Mouse (Mus musculus) megakaryocyte, adult 5-6 weeks (primary cell): ENCODE results near the gene Hcfc1r1. TPM values are rescaled to one million over a fixed set of nuclear protein-coding genes. Genes with fewer than 3 reads are reported as not detected.
A peak's percentile ranks its signal among the peaks of the same experiment; 100 is the strongest.

Experiments
- ATAC-seq: 2 replicates; pipeline ENCODE4 v1.8.0; 2016; ENCODE audit warnings: mild to moderate bottlenecking, inconsistent platforms; ENCODE audit not compliant: poor library complexity, severe bottlenecking
- total RNA-seq, 2 experiments: library from RNA; stranded (forward) in 1 of 2; stranded (reverse) in 1 of 2; fragments of 153-499, 151-499 nt in 1 of 2; fragments of 221-1000, 200-1000 nt in 1 of 2; gene quantifications; 2 replicates each; pipeline versions ENCODE4 v1.2.3 to v1.2.4; 2015 to 2017

The Hcfc1r1 gene
- total RNA-seq (2015) (67.4 and 97.1 TPM in 2 replicates), total RNA-seq (2017) (38.1 and 52.4 TPM in 2 replicates)

DNA sequence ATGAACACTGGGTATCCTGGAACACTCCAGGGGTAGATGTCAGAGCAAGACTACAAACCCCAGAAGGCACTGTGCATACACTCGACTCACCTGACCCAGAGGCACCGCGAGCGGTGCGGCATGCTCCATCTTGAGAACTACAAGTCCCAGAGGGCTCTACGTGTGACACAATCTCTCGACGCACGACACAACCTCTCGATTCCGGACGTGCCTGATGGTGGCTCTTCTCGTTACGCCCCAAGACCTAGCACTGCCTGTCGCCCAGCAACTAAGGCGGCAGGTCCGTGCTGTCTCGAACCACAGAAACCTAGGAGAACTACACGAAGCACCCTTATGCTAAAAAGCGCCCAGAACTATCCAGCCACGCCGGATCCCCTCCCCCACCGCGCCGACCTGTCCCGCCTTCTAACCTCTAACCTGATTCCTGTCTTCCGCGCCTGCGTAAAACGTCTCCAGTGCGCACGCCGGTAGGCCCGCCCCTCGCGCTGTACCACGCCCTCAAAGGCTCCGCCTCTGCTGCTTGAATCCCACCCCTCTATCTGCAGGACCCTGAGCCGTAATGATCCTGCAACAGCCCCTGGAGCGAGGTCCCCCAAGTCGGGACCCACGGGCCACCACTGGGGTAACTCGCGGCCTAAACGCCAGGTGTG lies at the start of gene Hcfc1r1, which contains the start of gene Thoc6:
Gene Hcfc1r1 (plus strand): TSS at position 173 of the 650 bp plus-strand sequence.
Gene Thoc6 (minus strand): TSS at position 459 of the 650 bp plus-strand sequence.
- ATAC-seq = peak; percentile 84

DNA sequence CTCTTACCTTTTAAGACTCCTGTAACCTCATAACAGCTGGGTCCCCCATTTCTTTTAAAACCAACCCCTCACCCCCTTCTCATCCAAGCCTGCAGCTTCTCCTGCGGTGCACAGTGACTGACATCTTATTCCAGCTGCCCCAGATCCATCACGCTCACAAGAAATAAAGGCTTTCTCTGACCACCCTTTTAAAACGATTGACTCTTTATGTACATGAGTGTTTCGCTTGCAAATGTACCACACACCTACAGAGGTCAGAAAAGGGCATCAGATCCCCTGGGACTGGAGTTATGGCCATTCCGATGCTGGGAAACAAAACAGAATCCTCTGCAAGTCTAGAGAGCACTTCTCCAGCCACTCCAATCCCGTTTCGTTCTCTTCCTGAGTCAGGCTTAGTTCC lies 45.6 kb upstream of the Hcfc1r1 start:
- no peak for ATAC-seq

DNA sequence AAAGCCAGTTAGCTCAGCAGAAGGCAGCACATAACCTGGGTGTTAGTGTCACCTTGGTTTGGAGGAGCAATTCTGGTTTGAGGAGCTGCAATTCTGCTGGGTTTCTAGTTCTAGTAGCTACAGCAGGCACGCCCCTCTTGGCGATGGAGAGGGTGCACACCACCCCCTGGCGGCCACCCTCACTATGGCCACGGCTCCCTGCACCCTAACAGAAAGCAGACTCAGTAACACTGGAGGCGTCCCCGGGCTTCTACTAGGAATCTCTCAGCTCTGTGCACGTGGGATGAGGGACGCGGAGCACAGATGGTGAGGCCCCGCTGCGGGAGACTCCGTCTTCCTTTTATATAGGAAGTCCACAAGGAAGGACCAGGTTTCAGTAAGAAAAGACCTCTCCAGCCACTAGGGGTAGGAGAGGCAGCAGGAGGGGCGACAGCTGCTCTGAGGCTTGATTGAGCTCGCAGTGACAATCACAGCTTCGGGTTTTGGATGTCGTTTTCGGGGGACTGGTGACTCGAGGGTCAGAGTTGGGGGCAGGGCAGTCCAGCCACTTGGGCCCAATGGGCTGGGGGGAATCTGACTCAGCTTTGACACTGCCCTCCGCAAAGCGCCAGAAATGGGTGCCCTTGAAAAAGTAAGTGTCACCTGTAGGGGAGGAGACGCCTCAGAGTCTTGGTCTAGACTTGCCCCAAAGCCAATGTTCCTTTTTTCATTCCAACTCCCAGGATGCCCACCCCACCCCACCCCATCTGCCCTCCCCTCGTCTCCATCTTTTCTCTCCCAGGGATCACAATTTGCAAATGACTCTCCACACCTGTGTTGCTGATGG lies 43.0 kb upstream of the Hcfc1r1 start:
- peak; percentile 87 for ATAC-seq

DNA sequence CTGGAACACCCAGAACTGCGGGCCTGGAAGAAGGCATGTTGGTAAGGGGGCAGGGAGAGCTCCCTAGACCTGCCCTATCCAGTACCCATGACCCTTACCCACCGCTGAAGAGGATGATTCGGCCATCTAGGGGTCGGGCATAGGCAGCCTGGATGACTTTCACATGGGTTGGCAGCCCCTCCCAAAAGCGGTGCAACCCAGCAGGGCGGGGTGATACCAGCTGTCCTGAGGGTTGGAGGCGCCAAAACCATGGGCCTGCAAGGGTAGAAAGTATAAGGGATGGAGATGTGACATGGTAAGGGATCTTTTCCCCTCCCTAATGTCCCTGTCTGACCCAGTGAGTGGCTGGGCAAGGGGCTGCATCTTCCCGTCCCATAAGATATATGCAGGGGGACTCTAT lies 42.2 kb upstream of the Hcfc1r1 start:
- ATAC-seq = no peak

DNA sequence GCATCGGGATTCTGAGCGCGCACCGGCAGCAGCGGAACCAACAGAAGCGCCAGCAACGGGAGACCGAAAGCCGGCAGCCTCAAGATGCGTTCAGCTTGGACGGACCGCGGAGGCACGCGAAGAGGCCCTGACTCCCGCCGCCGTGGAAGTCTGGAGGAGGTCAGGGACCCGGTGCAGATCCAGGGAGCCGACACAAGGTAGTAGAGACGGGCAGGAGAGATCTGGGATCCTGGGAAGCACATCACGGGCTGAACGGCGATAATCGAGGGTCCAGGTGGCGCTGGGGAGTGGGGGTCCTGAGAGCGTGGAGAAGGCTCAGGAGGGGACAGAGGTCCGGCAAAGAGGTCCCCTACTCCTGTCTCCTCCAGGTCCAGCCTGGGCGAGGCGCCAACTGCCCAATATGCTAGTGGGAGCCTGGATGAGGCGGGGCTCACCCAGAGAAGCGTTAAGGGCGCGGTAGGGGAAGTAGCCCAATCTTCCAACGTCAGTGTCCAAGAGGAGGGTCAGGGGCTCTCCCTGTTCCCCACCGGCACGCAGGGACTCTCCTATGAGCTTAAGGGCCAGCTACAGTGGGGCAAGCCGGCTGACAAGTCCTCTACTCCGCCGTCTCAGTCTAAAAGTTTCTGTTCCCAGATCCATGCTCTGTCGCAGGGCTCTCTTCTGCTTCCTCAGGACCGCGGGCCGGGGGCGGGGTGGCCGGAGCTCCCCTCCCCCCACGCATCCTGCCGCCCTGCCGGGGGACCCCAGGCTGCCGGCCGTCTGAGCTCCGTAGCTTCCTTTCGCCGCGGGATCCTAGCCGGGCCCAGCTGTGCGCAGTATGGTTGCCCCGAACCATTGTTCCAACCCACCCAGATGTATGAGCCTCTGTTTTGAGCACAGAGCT lies 28.5 kb upstream of the Hcfc1r1 start, which contains the start of gene Mmp25:
Gene Mmp25 (minus strand): TSS at position 665 of the 883 bp plus-strand sequence.
- peak; percentile 93 for ATAC-seq

DNA sequence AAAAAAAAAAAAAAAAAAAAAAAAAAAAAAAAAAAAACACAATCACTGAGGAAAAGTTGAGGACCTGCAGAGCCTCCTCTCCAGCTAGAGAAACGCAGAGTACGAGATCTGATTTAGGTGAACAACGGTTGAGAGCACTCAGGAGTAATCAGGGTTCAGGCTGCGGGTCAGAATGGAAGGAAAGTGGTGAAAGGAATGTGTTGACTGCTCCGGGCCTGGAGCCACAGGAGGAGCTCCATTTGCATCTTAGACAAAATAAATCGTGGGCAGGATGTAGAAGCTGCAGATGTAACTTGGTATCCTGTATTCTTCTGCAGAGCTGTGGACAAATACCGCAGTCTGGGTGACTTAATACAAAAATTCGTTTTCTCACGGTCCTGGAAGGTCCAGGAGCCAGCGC lies 27.5 kb upstream of the Hcfc1r1 start:
- no peak for ATAC-seq

DNA sequence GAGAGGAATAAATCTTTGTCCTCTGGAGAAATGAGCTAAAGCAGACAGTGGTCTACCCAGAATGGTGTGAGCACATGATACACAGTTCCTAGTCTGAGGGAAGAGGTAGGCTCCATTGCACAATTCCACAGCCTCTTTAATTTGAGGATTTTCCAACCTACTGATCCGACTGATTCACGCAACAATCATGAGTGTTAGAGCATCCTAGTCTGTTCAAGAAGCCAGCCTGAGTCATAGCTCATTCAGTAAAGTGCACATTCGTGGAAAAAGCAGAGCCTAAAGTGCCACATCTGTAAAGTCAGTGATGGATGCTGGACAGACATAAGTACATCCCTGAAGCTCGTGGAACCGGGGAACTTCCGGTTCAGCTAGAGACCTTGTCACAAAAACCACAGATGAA lies 22.0 kb upstream of the Hcfc1r1 start:
- ATAC-seq = no peak

DNA sequence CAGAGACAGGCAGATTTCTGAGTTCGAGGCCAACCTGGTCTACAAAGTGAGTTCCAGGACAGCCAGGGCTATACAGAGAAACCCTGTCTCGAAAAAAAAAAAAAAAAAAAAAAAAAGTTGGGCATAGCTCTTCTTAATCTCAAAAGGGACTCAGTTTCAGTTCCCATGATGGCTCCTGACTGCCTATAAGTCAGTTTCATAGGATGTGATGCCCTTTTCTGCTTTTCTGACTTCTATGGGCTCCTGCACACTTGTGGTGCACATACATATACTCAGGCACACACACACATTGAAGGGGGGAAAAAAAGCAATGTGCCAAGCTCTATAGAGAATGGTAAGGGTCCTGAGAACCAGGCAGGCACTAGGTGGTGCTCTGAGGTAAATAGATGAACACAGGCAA lies 20.1 kb upstream of the Hcfc1r1 start:
- peak; percentile 53; the same call in 1 of the 2 replicates for ATAC-seq

DNA sequence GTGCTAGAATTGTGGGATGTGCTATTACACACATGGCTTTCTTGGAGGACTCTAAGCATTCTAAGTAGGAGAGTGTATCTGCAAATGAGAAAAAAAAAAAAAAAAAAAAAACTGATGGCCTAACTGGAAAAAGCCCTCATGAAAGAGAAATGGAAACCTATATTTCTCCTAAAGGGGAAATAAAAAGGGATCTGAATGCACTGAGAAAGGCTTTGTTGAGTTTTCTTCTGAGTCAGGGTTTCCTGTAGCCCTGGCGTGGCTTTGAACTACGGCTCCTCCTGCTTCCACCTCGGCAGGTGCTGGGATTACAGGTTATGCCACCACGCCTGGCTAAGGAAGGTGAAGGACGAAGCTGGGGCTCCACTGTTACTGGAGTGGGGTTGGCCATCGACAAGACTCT lies 19.4 kb upstream of the Hcfc1r1 start:
- ATAC-seq = peak; percentile 46

DNA sequence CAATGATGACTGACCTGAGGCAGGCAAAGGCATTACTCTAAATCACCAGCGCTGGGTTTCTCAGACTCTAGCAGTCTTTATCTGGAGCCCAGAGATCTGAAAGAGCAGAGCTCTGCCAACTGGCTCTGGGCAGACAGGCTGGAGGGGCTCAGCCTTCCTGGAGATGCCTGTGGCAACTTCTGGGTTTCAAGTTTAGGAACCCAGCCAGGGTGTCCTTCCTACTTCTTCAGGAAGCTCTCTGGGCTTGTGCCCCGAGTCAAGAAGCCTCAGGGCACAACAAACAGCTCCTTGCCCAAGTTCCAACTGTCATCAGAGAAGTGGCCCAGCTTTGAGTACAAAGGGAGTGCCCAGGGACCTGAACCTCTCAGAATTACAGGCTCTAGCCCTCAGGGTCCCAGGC lies 19.0 kb upstream of the Hcfc1r1 start:
- peak; percentile 66 for ATAC-seq

DNA sequence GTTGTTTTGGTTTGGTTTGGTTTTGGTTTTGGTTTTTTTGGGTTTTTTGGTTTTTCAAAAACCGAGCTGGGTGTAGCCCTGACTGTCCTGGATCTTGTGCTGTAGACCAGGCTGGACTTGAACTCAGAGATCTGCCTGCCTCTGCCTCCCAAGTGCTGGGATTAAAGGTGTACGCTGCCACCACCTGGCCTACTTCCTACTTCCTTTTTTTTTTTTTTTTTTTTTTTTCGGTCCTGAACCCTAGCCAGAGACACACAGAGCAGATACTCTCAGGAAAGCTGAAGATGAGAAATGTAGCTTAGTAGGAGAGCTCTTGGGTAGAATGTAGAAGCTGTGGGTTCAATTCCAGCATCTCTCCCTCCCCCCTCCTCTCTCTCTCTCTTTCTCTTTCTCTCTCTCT lies 14.9 kb upstream of the Hcfc1r1 start:
- ATAC-seq = no peak

DNA sequence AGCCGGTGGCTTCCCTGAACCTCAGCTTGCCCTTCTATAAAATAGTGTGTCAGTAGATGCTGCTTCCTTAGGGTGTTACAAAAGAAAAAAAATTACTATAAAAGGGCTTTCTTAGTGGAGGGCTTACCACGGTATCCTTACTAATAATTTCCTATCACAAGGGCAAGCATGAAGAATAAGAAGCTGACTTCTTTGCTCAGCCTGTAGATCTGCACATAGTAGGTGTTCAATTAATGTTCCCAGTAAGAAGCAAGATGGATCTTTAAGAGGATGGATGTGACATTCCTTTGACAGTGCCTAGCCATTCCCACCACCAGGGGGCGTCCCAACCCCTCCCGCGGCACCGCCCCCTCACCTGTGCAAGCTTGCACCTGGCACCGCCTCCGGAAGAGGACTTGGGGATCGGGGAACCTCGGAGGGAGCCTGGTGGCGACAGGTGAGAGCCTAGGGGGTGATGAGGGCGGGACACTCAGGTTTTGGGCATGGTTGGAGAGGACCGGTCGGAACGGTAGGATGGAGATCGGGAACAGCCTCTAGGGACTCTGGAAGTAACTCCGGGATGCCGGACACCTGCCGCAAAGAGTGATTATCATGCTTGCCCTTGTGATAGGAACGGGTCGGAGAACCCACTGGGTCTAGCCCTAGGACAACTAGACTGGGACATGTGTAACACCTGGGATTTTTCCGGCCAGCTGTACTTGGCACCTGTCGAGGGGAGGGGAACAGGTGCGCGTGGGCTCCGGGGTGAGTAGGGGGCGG lies 13.1 kb upstream of the Hcfc1r1 start, which contains the start of gene Bicdl2:
Gene Bicdl2 (plus strand): TSS at position 390 of the 759 bp plus-strand sequence.
- ATAC-seq = peak; percentile 36

DNA sequence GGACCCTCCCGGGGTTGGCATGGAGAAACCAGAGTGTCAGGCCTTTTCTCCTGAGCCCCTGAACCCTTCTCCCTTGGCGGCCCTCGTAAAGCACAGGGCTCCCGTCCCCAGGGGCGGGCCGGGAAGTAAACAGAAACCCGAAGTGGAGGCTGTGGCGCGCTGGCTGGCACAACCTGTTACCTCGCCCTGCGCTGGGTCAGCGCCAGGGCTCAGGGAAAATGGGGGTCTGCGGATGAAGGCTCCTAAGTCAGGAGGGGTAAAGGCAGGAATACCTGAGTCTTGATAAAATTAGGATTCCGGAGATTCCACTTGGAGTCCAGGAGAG lies 12.6 kb upstream of the Hcfc1r1 start:
- ATAC-seq = peak; percentile 38; the same call in 1 of the 2 replicates

DNA sequence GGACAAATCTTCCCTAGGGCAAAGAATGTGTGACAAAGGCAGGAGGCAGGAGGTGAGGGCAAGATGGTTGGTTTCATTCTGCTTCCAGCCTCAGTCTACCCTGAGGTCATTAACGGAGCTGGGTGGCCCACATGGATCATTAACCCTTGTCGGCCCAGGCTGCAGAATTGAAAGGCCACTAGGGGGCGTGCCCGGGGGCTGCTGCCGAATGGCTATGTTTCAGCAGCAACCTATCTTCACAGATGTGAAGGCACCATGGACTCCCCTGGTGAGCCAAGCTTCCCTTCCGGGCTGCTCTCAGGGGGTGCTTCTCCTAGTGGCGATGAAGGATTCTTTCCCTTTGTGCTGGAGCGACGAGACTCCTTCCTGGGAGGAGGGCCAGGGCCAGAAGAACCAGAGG lies 11.9 kb upstream of the Hcfc1r1 start:
- 0 out of 2 replicates have a peak, but pooled peaks have one; percentile 18 for ATAC-seq

DNA sequence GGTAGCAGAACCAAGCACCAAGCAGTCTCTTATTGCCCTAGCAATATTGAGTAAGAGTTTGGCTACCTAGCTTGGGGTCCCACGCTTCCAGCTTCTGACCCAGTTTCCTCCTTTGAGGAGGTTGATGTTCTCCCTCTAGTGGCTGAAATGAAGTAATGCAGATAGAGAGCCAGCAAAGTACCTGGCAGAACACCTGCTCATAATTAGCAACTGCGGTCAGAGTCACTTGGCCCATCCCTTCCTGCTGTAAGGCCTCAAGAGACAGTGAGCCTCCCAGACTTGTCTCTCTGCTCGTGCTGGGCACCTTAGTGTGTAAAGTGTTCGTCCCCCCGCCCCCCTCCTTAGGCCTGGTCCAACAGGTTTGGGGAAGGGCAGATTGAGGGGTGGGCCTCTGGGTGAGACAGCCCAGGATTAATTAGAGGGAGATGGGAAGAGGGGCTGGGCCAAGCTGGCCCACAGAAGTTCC lies 8.8 kb upstream of the Hcfc1r1 start:
- peak; percentile 67 for ATAC-seq

DNA sequence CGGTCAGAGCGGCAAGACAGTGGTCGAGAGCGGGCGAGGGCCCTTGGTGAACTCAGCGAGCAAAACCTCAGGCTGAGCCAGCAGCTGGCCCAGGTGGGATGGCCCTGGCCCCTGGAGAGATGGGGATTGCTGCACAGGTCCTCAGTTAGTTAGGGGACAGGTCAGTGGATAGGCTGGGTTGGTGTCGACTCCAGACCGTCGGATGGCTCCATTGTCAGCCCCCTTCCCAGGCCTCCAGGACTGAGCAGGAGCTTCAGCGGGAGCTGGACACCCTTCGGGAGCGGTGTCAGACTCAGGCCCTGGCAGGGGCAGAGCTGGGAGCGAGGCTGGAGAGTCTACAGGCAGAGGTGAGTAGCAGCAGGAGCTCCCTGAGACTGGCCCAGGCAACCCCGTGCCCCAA lies 7.9 kb upstream of the Hcfc1r1 start:
- ATAC-seq = no peak

DNA sequence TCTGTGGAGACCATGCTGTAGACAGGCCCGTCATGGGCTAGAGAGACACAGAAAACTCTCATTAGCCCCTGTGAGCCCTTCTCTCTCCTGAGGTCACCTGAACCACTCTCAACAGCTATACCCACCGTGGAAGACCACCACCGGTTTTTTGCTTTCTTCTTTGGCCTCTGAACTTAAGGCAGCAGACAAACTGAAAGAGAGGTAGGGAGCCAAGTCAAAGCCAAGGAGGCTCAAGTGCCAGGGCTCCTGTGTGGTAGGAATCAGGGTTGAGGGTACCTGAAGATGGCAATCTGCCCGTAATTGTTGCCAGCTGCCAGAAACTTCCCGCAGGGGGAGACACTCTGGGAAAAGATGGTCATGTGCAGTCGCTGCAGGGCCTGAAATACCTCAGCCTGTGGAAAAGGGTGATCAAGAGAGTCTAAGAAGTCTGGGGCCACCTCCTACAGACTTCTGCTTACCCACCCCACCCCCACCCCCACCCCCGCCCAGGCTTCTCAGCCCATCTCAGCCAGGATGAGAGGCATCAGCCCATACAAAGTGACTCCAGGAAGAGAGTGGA lies 2.8 kb upstream of the Hcfc1r1 start:
- no peak for ATAC-seq

DNA sequence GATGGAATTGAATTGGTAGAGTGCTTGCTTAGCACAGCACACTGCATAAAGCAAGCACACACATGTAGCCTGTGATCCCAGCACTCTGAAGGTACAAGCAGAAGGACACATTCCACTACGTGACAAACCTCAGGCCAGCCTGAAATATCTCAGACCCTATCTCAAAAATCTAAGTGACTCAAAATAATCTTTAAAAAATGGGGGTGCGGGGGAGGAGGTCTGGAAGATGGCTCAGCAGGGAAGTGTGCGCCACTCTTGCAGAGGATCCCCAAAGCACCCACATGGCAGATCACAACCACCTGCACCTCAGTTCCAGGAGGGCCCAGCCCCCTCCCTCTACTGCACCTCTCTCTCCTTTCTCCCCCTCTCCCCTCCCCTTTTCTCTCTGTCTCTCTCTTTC lies 1.9 kb upstream of the Hcfc1r1 start:
- no peak for ATAC-seq

DNA sequence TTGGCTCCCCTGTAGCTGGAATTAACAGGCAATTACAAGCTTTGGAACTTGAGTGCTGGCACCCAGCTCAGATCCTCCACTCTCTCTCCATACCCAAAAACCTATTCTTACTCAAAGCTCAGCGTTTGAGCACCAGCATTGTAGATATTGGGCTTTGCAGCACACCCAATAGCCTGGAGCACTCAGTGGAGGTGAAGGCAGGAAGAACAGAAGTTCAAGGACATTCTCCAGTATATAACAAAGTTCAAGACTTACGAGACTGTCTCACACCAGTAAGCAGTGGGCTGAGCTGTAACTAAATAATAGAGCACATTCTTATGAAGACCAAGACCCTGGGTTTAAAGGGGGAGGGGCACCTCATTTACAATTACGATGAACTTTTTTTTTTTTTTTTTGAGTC lies 635 bp upstream of the Hcfc1r1 start:
- ATAC-seq = no peak
